Mouse (Mus musculus): ENCODE measurements around the gene Rnf6. TPM values are rescaled to one million over a fixed set of nuclear protein-coding genes. Genes with fewer than 3 reads are reported as not detected.
"Not testable (repeated sequence)": the region's sequence is repeated elsewhere in the genome, so short reads cannot be mapped to it uniquely, and the experiment has no call there.

Rnf6 gene
- total RNA-seq, 2 experiments from 2014 or later, result 29.7 to 35.9 TPM

DNA sequence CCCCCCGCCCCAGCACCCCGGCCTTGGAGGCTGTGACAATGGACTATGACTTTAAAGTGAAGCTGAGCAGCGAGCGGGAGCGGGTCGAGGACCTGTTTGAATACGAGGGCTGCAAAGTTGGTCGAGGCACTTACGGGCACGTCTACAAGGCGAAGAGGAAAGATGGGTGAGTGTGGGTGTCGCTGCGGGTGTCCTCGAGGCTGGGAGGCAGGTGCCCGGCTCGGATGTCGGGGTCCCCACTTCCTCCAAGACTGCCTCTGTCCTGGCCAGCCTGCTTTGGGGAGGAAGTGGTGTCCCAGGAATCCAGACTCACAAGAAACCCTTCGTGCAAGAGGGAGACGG, 10.3 kb upstream of the Rnf6 start:
- DNase-seq, result peak in 1 of 2 experiments; percentile 45
- intact Hi-C loops (cut with DNase I), result no loop called here

DNA sequence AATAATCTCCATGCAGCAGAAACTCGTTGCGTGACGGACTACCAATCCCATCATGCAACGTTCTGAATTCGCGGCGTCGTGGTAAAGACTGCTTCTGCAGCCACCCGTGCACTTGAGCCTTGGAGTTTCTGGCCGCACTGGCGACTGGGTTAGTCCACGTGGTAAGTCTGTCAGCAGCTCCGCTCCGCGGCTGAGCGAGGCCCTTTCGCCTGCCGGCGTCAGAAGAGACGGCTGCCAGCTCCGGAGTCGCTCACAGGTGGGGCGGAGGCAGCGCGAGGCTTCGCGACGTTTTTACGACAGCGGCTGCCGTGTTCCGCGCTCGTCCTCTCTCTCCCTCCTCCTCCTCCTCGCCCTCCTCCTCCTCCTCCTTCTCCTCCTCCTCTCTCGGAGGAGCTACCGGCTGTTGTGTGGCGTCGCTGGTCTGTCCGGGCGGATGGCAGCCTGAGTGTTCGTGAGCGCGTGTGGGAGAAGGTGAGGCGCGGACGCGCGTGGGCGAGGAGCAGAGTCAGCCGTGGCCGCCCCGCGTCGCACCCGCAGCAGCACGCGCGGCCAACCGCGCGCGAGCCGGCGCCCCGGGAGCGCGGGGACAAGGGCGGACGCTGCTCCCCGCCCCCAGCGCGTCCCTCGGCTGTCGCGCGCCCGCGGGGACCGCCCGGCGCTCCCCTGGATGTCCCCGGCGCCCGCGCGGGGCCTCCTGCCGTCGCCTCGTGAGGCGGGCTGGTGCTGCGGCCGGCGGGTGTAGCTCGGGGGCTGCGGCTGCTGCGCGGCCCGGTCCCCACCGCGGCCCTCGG, 9.7 kb upstream of the Rnf6 start, which contains the start of gene Cdk8:
Cdk8 (plus strand) TSS at position 367 of the 791 bp plus-strand sequence.
- peak; percentile 84 to 88 for DNase-seq
- intact Hi-C loops (cut with DNase I), result no loop called here

DNA sequence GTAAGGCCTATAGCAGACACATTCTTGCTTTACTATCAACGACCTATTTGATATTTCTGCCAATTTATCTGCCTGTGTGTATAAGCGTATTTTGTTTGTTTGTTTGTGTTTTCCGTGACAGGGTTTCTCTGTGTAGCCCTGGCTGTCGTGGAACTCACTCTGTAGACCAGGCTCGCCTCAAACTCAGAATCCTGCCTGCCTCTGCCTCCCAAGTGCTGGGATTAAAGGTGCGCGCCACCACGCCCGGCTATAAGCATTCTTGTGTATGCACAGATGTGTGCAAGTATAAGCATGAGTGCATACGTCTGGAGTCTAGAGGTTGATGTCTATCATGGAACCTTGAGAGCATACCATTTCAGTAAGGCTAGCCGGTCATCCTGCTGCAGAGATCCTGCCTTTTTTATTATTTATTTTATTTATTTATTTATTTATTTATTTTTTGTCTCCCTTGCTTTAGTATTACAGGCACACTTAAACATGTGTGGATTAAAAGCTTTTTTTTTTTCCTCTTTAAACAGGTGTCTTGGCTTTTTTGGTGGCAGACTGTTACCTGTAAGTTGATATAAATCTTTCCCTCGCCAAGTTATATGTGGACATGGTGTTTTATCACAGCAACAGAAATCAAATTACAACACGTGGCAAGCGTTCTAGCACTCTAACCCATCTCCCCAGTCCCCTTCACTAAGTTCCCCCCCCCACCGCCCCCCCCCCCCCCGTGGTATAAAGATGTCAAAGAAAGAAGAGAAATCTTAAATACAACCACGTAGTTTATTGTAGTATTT, 8.7 kb upstream of the Rnf6 start:
- intact Hi-C loops (cut with DNase I), result loop anchor here (5.0 to 10.0 kb wide), 2 partner anchors 57 to 565 kb away; partner anchors contain the start of gene Usp12
- no peak for DNase-seq

DNA sequence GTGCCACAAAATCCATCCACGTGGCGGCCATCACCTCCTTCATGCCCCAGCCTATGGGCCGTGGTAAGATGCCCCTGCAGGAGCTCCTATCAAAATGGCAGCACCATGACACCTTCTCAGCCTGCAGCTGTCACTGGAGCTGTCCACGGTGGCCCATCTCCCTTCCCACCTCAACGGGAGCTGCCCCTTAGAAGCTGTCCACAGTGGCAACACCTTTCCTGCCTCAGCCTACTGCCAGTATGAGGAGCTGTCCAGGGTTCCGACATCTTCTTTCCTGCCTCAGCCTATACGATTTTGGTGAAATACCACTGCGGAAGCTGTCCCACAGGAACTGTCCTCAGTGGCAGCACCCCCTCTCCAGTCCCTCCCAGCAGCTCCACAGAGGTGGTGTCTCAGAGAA, 6.1 kb upstream of the Rnf6 start:
- no peak for DNase-seq
- intact Hi-C loops (cut with DNase I), result loop anchor here (5.0 to 10.0 kb wide), 2 partner anchors 60 to 567 kb away; partner anchors contain the start of gene Usp12

DNA sequence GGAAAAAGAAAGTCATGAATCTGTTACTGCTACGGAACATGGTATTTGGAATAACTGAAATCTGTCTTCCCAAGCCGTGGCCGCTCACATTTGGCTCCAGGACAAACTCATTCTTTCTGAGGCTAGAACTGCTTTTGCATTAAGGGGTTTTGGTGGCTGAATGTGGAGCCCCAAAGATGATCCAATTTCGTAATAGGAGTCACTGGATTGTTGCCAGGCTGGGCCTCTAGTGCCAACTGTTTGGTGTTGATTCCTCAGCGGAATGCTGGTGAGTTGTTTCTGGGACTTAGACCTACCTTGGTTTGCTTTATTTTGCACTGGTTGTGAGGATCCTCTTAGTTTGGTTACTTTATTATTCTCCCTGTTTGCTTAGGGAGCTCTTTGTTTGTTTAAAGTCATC, 2.4 kb upstream of the Rnf6 start:
- intact Hi-C loops (cut with DNase I), result loop anchor here (10.0 kb wide), 1 partner anchor 571 kb away; the partner anchor contains the start of gene Usp12
- no peak for DNase-seq

DNA sequence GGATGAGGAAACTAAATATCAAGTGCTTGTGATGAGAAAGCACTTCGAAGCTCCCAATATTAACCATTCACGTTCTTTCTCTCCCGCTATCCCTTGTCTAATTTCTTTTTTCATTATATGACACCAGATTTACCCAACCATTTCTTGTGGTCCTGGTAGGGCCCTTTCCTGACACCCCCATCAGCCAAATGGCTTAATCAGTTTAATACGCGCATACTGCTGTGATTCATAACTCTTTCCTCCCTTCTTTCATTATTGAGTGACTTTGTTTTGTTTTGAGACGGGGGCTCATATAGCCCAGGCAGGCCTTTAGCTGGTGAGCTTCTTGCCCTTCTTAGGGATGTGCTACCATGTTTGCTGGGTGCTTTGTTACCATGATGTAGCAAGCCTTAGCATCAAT, 367 bp upstream of the Rnf6 start:
- no peak for DNase-seq
- intact Hi-C loops (cut with DNase I), result loop anchor here (10.0 kb wide), 1 partner anchor 573 kb away; the partner anchor contains the start of gene Usp12

DNA sequence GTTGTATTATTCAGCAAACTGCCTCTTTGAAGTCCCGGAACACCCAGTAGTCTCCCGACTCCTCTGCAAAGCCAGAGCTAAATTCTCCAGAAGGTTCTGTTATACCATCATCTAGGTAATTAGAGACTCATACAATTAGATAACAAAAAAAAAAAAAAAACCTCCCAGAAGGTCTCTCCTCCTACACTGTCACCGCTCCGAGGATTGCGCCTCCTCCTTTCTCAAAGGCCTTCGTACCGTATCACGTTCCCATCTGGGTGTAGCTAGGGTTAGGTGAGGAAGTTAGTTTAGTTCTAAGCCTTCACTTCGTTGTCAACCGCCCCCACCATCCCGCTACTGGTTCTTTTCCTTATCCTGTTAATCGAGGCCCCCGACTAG, 865 bp downstream of the Rnf6 start:
- intact Hi-C loops (cut with DNase I), result loop anchor here (10.0 kb wide), 1 partner anchor 574 kb away; the partner anchor contains the start of gene Usp12
- DNase-seq, result no peak

DNA sequence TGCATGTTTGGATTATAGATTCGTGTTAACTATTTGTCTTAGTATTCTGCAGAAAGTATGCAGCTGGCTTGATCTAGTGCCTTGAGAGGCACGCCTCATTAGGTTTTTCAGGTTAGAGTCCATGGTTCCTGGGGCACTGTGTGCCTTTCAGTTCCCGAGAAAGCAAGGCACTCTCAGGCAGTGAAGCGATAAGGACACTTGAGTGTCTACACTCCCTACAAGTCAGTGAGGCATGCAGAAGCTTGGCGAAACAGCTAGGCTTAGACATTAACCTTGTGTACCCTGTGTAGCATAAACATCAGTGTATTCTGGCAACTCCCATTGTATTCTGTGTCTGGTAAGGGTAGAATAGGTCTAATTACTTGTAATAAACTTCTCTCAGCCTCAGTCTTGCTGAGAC, 15.8 kb downstream of the Rnf6 start:
- no peak for DNase-seq
- intact Hi-C loops (cut with DNase I), result no loop called here

DNA sequence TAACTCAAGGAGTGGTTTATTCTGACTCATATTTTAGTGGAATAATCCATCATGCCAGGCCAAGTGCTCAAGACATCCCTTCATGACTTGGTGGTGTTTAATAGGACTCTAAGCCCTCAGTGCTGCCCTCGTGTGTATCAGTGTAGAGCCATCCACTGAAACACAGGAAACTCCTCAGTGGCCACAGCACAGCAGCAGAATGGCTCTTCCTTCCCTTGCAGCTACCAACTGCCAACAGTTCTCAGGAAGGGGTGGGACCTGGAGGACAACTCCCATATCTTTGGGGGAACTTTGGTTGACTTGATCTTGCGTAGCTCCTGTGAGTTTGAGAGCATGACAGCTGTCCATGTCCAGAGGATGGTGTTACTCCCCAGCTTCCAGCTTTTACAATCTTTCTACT, 17.4 kb downstream of the Rnf6 start:
- no peak for DNase-seq
- intact Hi-C loops (cut with DNase I), result no loop called here

DNA sequence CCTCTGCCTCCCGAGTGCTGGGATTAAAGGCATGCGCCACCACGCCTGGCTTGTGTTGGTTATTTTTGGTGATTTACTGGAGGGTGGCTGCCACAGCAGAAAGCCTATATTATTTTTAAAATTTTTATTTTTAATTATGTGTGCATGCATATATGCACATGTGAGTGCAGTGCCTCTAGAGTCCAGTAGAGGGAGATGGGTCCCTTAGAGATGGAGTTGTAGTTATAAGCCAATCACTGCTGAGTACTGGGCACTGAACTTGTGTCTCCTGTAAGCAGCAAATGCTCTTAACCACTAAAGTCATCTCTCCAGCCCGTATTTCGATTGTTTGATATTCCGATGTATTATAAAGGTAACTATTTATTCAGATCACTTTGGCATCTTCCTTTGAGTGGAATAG, 20.8 kb downstream of the Rnf6 start:
- intact Hi-C loops (cut with DNase I), result no loop called here
- no peak for DNase-seq

DNA sequence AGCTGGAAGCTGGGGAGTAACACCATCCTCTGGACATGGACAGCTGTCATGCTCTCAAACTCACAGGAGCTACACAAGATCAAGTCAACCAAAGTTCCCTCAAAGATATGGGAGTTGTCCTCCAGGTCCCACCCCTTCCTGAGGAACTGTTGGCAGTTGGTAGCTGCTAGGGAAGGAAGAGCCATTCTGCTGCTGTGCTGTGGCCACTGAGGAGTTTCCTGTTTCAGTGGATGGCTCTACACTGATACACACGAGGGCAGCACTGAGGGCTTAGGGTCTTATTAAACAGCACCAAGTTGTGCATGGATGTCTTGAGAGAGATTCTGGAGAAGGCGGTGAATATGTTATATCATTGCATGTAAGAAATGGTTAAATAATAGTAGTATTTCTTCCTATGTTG, 21.8 kb downstream of the Rnf6 start:
- intact Hi-C loops (cut with DNase I), result no loop called here

DNA sequence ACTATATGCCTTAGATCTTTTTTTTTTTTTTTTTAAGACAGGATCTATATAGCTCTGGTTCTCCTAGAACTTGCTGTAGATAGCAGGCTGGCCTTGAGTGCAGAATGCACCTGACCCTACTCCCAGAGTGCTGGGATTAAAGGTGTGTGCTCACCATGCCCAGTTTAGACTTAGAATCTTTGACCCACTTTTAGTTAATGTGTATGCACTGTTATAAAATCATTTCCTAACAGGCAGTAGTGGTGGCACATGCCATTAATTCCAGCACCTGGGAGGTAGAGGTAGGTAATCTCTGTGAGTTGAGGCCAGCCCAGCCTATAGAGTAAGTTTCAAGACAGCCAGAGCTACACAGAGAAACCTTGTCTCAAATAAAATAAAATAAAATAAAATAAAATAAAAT, 22.3 kb downstream of the Rnf6 start:
- DNase-seq, result no peak
- intact Hi-C loops (cut with DNase I), result no loop called here

More for the DNA sequence above, 21.8 kb downstream of the Rnf6 start:
- DNase-seq, result no peak

DNA sequence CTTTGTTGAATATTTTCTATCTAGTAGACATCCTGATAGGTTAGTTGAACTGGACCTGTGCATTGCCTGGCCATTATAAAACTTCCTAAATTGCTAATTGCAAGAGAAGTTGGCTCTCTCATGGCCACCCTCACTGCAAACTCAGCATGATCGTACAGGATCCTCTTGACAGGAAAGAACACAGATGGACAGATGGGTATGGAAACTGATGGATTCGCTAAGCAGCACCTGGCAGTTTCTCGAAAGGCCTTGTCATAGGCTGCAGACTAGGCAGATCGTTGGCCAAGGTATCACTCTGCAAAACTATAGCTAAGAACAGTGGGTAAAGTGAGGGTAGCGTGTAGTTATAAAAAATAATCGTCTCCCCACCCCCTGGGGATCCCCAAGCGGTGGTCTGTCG, 28.0 kb downstream of the Rnf6 start:
- intact Hi-C loops (cut with DNase I), result no loop called here
- no peak for DNase-seq

DNA sequence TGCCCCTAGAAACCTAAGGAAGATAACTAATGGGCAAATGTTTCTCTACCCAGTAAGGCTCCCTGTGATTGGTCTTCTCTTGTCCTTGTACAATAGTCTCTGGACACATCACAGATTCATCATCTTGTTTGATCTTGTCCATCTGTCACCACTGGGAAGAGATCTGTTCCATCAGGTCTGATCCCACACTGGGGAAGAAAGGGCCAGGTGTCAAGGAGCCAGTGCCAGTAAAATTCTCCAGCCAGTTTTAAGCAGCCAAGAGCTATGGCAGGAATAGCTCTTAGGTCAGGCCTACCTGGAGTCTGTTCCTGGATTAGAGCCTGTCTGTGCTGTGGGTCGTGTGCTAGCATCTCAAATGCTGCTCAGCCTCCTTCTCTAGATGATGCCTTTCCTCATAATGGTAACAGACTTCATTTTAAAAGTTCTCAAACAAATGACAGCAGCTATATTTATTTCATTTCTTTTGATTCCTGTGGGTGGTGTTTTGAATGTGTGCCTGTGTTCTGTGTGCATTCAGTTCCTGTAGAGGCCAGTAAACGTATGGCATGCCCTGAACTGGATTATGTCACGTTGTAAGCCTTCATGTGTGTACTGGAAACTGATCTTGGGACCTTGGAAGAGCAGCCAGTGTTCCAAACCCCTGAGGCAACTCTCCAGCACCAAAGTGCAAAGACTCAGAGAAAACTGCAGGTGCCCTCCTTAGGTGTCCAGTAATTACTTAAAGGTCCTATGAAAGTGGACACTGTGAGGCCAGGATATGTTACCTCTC, 30.7 kb downstream of the Rnf6 start:
- intact Hi-C loops (cut with DNase I), result no loop called here
- DNase-seq, result no peak

DNA sequence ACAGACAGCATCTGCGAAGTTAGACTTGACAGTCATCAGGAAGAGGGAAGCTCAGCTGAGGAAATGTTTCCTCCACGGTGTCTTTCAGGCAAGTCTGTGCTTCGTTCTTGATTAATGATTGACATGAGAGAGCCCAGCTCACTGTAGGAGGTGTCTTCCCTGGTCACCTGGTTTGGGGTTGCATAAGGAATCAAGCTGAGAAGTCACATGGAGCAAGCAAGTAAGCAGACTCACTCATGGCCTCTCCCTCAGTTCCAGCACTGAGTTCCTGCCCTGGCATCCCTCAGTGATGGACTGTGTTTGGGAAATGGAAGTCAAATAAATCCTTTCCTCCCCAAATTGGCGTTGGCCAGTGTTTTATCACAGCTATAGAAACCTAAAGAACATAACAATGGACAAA, 31.3 kb downstream of the Rnf6 start:
- DNase-seq, result no peak

DNA sequence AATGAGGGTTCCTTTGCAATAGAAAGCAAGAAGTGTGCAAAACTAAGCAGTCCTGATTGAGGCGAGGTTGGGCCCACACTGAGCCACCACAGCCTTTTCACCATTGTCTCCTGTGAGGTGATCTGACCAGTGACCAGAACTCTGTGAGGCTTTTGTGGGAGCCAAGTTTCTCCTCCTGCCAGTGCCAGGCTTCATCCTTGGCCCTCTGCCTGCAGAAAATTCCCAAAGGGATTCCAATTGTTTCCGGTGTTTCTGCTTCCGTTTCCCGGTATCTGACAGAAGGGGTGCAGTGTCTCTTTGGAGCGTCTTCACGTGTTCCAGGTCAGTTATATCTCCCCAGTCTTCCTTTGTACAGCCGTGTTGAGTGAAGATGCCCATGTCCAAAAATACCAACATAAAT, 32.6 kb downstream of the Rnf6 start:
- intact Hi-C loops (cut with DNase I), result loop anchor here (10.0 kb wide), 1 partner anchor 236 kb away; no protein-coding TSS in a partner anchor
- no peak for DNase-seq

More for the DNA sequence above, 31.3 kb downstream of the Rnf6 start:
- intact Hi-C loops (cut with DNase I), result no loop called here

DNA sequence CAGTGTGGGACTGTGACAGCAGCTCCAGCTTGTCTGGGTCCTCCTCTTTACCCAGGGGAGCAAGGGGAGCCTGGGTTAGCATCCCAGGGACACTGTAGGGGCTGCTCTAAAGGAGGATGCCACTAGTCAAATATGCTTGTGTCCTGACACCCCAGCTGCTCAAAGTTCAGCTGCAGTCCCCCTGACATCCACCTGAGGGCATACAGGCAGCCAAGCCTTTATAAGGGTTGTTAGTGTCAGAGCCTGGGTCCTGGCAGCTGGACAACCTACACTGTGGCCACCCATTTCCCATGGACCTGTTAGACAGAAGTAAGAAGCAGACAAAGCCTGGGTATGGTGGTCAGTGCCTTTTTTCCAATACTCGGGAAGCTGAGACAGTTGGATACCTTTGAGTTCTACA, 33.2 kb downstream of the Rnf6 start:
- intact Hi-C loops (cut with DNase I), result loop anchor here (10.0 kb wide), 1 partner anchor 237 kb away; no protein-coding TSS in a partner anchor
- DNase-seq, result no peak

DNA sequence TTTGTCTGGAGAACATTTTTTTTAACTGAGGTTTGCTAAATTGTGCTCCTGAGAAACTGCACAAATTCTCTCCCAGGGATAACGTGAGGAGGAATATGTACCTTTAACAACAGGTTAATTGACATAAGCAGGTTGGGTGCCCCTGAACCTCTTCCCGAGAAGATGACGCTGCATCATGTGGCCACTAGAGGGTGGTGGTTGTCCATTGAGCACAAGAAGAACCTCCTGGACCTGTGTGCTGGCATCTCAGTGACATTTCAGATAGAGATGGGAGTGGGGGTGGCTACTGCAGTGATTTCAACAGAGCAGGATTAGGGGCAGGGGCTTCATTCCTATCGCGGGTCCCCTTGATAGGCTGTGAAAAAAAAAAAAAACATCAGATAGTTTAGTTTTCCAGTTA, 33.9 kb downstream of the Rnf6 start:
- intact Hi-C loops (cut with DNase I), result loop anchor here (2.0 to 10.0 kb wide), 2 partner anchors 115 to 237 kb away; no protein-coding TSS in a partner anchor
- DNase-seq, result peak; percentile 48 to 50

DNA sequence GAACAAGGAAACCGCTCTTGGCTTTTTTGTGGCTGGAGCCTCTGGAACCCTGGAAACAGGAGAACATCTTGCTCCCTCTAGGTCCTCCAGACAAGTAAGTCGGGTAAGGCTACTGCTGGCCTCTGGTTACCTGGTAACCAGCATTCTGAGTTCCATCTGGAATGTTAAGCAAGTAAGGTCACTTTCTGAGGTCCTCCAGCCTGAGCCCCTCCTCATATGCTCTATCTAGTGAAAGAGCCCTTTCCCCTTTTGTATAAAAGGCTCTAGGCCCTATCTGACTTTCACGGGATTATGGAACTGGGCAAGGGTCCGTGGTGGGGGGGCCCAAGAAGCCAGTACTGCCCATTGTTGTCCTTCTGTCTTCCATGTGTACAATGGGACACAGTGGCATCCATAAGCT, 36.2 kb downstream of the Rnf6 start, which contains the start of gene 1700001J03Rik:
1700001J03Rik (minus strand) TSS at position 101 of the 400 bp plus-strand sequence.
- intact Hi-C loops (cut with DNase I), result loop anchor here (10.0 kb wide), 1 partner anchor 240 kb away; no protein-coding TSS in a partner anchor
- not testable (repeated sequence) for DNase-seq

DNA sequence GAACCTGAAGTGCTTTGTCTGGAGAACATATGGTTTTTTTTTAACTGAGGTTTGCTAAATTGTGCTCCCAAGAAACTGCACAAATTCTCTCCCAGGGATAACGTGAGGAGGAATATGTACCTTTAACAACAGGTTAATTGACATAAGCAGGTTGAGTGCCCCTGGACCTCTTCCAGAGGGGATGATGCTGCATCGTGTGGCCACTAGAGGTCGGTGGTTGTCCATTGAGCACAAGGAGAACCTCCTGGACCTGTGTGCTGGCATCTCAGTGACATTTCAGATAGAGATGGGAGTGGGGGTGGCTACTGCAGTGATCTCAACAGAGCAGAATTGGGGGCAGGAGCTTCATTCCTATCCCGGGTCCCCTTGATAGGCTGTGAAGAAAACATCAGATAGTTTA, 48.6 kb downstream of the Rnf6 start:
- intact Hi-C loops (cut with DNase I); DNase-seq: not testable (repeated sequence)
